Mouse (Mus musculus) cortical plate, adult 2 months (tissue): ENCODE measurements at regions not wholly inside any gene's neighbourhood (a gene's known extent, or its start where the extent isn't known, plus 50 kb on each side); places are given as distances from the start of the nearest gene placed in this dataset.

ENCODE experiments used
- CTCF ChIP-seq: fragments of 200-500 bp; IDR thresholded peaks from 2 replicates; pipeline ENCODE4 v1.5.1; 2011; ENCODE audit warnings: mild to moderate bottlenecking, control low read depth, low read length; ENCODE audit not compliant: insufficient read depth; ENCODE audit errors: extremely low read depth
- POLR2A ChIP-seq: fragments of 200-500 bp; IDR thresholded peaks from 2 replicates; pipeline ENCODE4 v1.6.1; 2011; ENCODE audit warnings: mild to moderate bottlenecking, low read length, control low read depth; ENCODE audit not compliant: insufficient read depth; ENCODE audit errors: extremely low read depth

DNA sequence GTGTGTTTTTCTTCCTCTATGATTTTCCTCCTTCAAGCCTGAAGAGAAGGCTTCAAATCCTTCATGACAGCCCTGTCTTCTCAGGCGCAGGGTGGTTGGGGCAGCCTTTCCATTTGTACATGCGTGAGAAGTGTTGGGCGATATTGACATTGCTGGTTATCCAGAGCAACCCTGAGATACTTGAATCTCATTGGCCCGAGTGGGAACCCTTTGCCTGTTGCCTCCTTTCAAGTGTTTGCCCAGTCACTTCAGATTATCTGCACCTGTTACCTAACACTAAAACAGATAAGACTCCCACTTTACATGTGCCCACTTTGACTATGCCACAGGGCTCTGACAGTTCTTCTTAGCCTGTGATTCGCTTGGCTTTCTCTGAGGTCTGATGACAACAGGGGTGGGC lies 258.3 kb downstream of the Sox2 start:
- TF ChIP-seq CTCF (no peak), POLR2A (no peak)
